Comparison of ENCODE assay signal across 8 mouse cellular contexts in genomic region chr7:80992631-80992979, GRCm38 (mm10). TPM values are rescaled to one million over a fixed set of nuclear protein-coding genes. Genes with fewer than 3 reads are reported as not detected.
DNase-seq lines count a peak whose midpoint lies in the region; ATAC-seq and TF ChIP-seq lines count a peak whose summit lies in the region.

No protein-coding gene starts in this region.

- no peaks in the 10 kb centered on the region for H3K27me3 ChIP-seq in Patski
- H3K27me3 ChIP-seq in forebrain, embryonic 11.5 days (ENCODE audit: control insufficient read depth, insufficient read depth, low read length) = no peaks in the 10 kb centered on the region
- H3K27me3 ChIP-seq in hindbrain, postnatal 0 days (ENCODE audit: insufficient read depth, low read length) = no peaks in the 10 kb centered on the region
- no peaks in the 10 kb centered on the region for H3K27me3 ChIP-seq in liver, embryonic 14.5 days (ENCODE audit: control insufficient read depth, insufficient read depth, low read length)
- no peaks in the 10 kb centered on the region for H3K27me3 ChIP-seq in small intestine, adult 2 months (ENCODE audit: control insufficient read depth, insufficient read depth, low read length)

- no peak for TF ChIP-seq EP300 in liver, embryonic 14.5 days (IDR thresholded peaks at IDR 0.05; ENCODE audit: low read depth)

- ATAC-seq in Patski = peak; percentile 4
- no peak for ATAC-seq in forebrain, embryonic 11.5 days (replicated peaks; ENCODE audit: low FRiP score)
- ATAC-seq in hindbrain, postnatal 0 days = no peak
- no peak for ATAC-seq in liver, embryonic 14.5 days (ENCODE audit: insufficient read depth)
- ATAC-seq in frontal cortex, adult (ENCODE audit: low TSS enrichment) = no peak

- H3K9me3 ChIP-seq in forebrain, embryonic 11.5 days (ENCODE audit: control insufficient read depth, low read length) = no peaks in the 10 kb centered on the region
- H3K9me3 ChIP-seq in hindbrain, postnatal 0 days (ENCODE audit: low read length) = no peaks in the 10 kb centered on the region
- no peaks in the 10 kb centered on the region for H3K9me3 ChIP-seq in liver, embryonic 14.5 days (ENCODE audit: control insufficient read depth, low read length)

- DNase-seq in layer of hippocampus, postnatal 36 days = peak; percentile 6 to 11
- no peak for DNase-seq in layer of hippocampus, adult 9-11 months
- no peak for DNase-seq in Patski (ENCODE audit: low read depth, low spot score)
- no peak for DNase-seq in forebrain, embryonic 11.5 days (ENCODE audit: low spot score)
- peak; percentile 49 for DNase-seq in hindbrain, postnatal 0 days (ENCODE audit: low spot score)
- no peak for DNase-seq in liver, embryonic 14.5 days (ENCODE audit: low read depth in 3 of 3, low spot score in 3 of 3)

- H3K4me2 ChIP-seq in forebrain, embryonic 11.5 days (ENCODE audit: low read depth, low read length, severe bottlenecking) = peak overlapping the region; percentile 75
- H3K4me2 ChIP-seq in hindbrain, postnatal 0 days (ENCODE audit: low read depth, low read length) = peak overlapping the region; percentile 87
- H3K4me2 ChIP-seq in liver, embryonic 14.5 days (ENCODE audit: low read depth) = peak overlapping the region; percentile 100

- 2% methylated on average over 12 of the region's 12 CpGs for WGBS in forebrain, embryonic 11.5 days
- WGBS in hindbrain, postnatal 0 days = 1% methylated on average over 12 of the region's 12 CpGs
- WGBS in liver, embryonic 14.5 days (ENCODE audit: insufficient replicate concordance) = 2% methylated on average over 12 of the region's 12 CpGs
- 1% methylated on average over 12 of the region's 12 CpGs for WGBS in small intestine, adult 2 months

- POLR2A ChIA-PET in Patski (lab: Charles Lee) = interaction anchor here (0.8 to 2.0 kb wide), 2 partner anchors 10 to 36 kb away, joined by 3 to 5 read pairs; no protein-coding TSS in a partner anchor

- peaks cover 10% of the 10 kb centered on the region; the same call in 1 of the 2 replicates for H3K4me1 ChIP-seq in forebrain, embryonic 11.5 days (replicated peaks; ENCODE audit: control insufficient read depth, insufficient read depth, low read length)
- peaks cover 8% of the 10 kb centered on the region for H3K4me1 ChIP-seq in hindbrain, postnatal 0 days (ENCODE audit: insufficient read depth, low read length)
- peaks cover 39 to 63% of the 10 kb centered on the region in 2 experiments for H3K4me1 ChIP-seq in liver, embryonic 14.5 days (replicated peaks; ENCODE audit: control insufficient read depth in 2 of 2, insufficient read depth in 2 of 2, low read length in 1 of 2)
- peaks cover 26% of the 10 kb centered on the region; the same call in 1 of the 2 replicates for H3K4me1 ChIP-seq in small intestine, adult 2 months (ENCODE audit: control insufficient read depth, insufficient read depth, insufficient read length, low read length)

- H3K9ac ChIP-seq in forebrain, embryonic 11.5 days (ENCODE audit: low read length) = peak overlapping the region; percentile 97
- H3K9ac ChIP-seq in hindbrain, postnatal 0 days (replicated peaks; ENCODE audit: low read length) = peak overlapping the region; percentile 98
- peak overlapping the region; percentile 99 for H3K9ac ChIP-seq in liver, embryonic 14.5 days (replicated peaks)

- in situ Hi-C loops in Patski (cut with MboI; ENCODE audit: low pct_unique_long_range_greater_than_20kb) = no loop called here

- peak overlapping the region; percentile 62 for H3K4me3 ChIP-seq in forebrain, embryonic 11.5 days (ENCODE audit: low read depth, low read length)
- peak overlapping the region; percentile 94 for H3K4me3 ChIP-seq in hindbrain, postnatal 0 days (ENCODE audit: low read length)
- peak overlapping the region; percentile 73 to 100 for H3K4me3 ChIP-seq in liver, embryonic 14.5 days (ENCODE audit: insufficient read depth in 1 of 2, low read depth in 2 of 2, low read length in 2 of 2)
- H3K4me3 ChIP-seq in small intestine, adult 2 months (ENCODE audit: low read depth, low read length) = peak overlapping the region; percentile 76

- CTCF ChIA-PET in Patski (lab: Charles Lee) = interaction anchor here (0.9 to 1.5 kb wide), 3 partner anchors 17 to 129 kb away, joined by 3 read pairs; no protein-coding TSS in a partner anchor

- TF ChIP-seq POLR2A in small intestine, adult 2 months (IDR thresholded peaks at IDR 0.05; ENCODE audit: low read depth, low read length) = peak; percentile 38; the same call in 1 of the 2 replicates

- H3K27ac ChIP-seq in forebrain, embryonic 11.5 days (ENCODE audit: low read depth, low read length) = peak overlapping the region; percentile 91; the same call in 1 of the 2 replicates
- peak overlapping the region; percentile 98 for H3K27ac ChIP-seq in hindbrain, postnatal 0 days
- H3K27ac ChIP-seq in liver, embryonic 14.5 days = peak overlapping the region; percentile 43; the same call in 1 of the 2 replicates
- H3K27ac ChIP-seq in small intestine, adult 2 months (ENCODE audit: insufficient read depth, low read depth, low read length) = peak overlapping the region; percentile 96

- no peak for TF ChIP-seq CTCF in Patski (IDR thresholded peaks at IDR 0.05)
- TF ChIP-seq CTCF in hindbrain, postnatal 0 days (IDR thresholded peaks at IDR 0.05; ENCODE audit: low read depth) = no peak
- no peak; the same call in 1 of the 2 replicates for TF ChIP-seq CTCF in liver, embryonic 14.5 days (IDR thresholded peaks at IDR 0.05; ENCODE audit: low read depth)
- TF ChIP-seq CTCF in small intestine, adult 2 months (IDR thresholded peaks at IDR 0.05; ENCODE audit: extremely low read depth, insufficient read length, insufficient replicate concordance, low read depth, low read length) = no peak

- no peaks in the 10 kb centered on the region for H3K36me3 ChIP-seq in forebrain, embryonic 11.5 days (ENCODE audit: control insufficient read depth, insufficient read depth, low read length)
- no peaks in the 10 kb centered on the region for H3K36me3 ChIP-seq in hindbrain, postnatal 0 days (ENCODE audit: insufficient read depth, low read length)
- H3K36me3 ChIP-seq in liver, embryonic 14.5 days (replicated peaks; ENCODE audit: control insufficient read depth, insufficient read depth, low read depth) = no peaks in the 10 kb centered on the region; the same call in 1 of the 2 replicates
- H3K36me3 ChIP-seq in small intestine, adult 2 months (ENCODE audit: control insufficient read depth, insufficient read depth, low read length) = no peaks in the 10 kb centered on the region

RNA-seq across cellular contexts. Expression of gene Zfp592, which starts 0.9 kb away (rescaled TPM):
- total RNA-seq in layer of hippocampus, postnatal 36 days (2021) = 10 to 100 TPM; 19.3 to 26.4 TPM
- 19.6 TPM for polyA plus RNA-seq in Patski (2021)
- 15.9 TPM in 2 replicates for polyA plus RNA-seq in forebrain, embryonic 11.5 days (2014; fragmentation: Nextera tagmentation; extraction: Ambion mirVana)
- total RNA-seq in hindbrain, postnatal 0 days (2014; rRNA removed) = 30.9 and 47.4 TPM in 2 replicates
- polyA plus RNA-seq in hindbrain, postnatal 0 days (2015; fragmentation: Nextera tagmentation; extraction: Ambion mirVana) = 4.3 TPM in 2 replicates
- 8.3 and 11.3 TPM in 2 replicates for polyA plus RNA-seq in liver, embryonic 14.5 days (2012; rRNA removed)
- polyA plus RNA-seq in liver, embryonic 14.5 days (2014; fragmentation: Nextera tagmentation; extraction: Ambion mirVana) = 6.4 and 6.6 TPM in 2 replicates
- 13.4 and 21.8 TPM in 2 replicates for polyA plus RNA-seq in small intestine, adult 2 months (2012; rRNA removed)

RNA-seq across cellular contexts. Expression of gene Sec11a, which starts 45.0 kb away (rescaled TPM):
- 10 to 100 TPM; 52.5 to 59.6 TPM for total RNA-seq in layer of hippocampus, postnatal 36 days (2021)
- 169 TPM for polyA plus RNA-seq in Patski (2021)
- 169 and 201 TPM in 2 replicates for polyA plus RNA-seq in forebrain, embryonic 11.5 days (2014; fragmentation: Nextera tagmentation; extraction: Ambion mirVana)
- total RNA-seq in hindbrain, postnatal 0 days (2014; rRNA removed) = 46.6 and 48.1 TPM in 2 replicates
- polyA plus RNA-seq in hindbrain, postnatal 0 days (2015; fragmentation: Nextera tagmentation; extraction: Ambion mirVana) = 140 and 144 TPM in 2 replicates
- polyA plus RNA-seq in liver, embryonic 14.5 days (2012; rRNA removed) = 50.0 and 51.0 TPM in 2 replicates
- 89.0 and 90.4 TPM in 2 replicates for polyA plus RNA-seq in liver, embryonic 14.5 days (2014; fragmentation: Nextera tagmentation; extraction: Ambion mirVana)
- polyA plus RNA-seq in small intestine, adult 2 months (2012; rRNA removed) = 16.7 and 32.0 TPM in 2 replicates

Comparison
In these comparisons a context has a peak if more than half of its experiments do, and no peak if none do; other contexts are left out.
1. DNase-seq: peak in layer of hippocampus, postnatal 36 days (2 of 2) and hindbrain, postnatal 0 days (single experiment); none in layer of hippocampus, adult 9-11 months (single experiment), Patski (single experiment), forebrain, embryonic 11.5 days (single experiment) and liver, embryonic 14.5 days (0 of 3).
2. H3K27ac ChIP-seq: peak in every context shown above with its lines; median percentile 98 in hindbrain, postnatal 0 days; 96 in small intestine, adult 2 months; 91 in forebrain, embryonic 11.5 days; 43 in liver, embryonic 14.5 days.
3. Peak in every context shown above with its lines, with median percentiles within 50 percentile points of each other: H3K4me2 ChIP-seq, H3K4me3 ChIP-seq and H3K9ac ChIP-seq.